Mouse (Mus musculus) E14TG2a.4 (cell line): Measurements from ENCODE around the gene Olfr196.
"Not testable (repeated sequence)": the region's sequence is repeated elsewhere in the genome, so short reads cannot be mapped to it uniquely, and the experiment has no call there.

ENCODE experiments used
- H3K27me3 ChIP-seq: 2 replicates; pipeline ENCODE4 v1.6.1; 2014; ENCODE audit warnings: low read length, control low read depth; ENCODE audit not compliant: insufficient read depth
- H3K36me3 ChIP-seq: 2 replicates; pipeline ENCODE4 v1.6.1; 2014; ENCODE audit warnings: low read length, control low read depth; ENCODE audit not compliant: insufficient read depth
- H3K4me1 ChIP-seq: replicated peaks from 2 replicates; pipeline ENCODE4 v1.6.1; 2014; ENCODE audit warnings: low read depth, low read length, control low read depth
- H3K4me3 ChIP-seq: replicated peaks from 2 replicates; pipeline ENCODE4 v1.5.1; 2014; ENCODE audit warnings: mild to moderate bottlenecking, low read length
- H3K9me3 ChIP-seq: 2 replicates; pipeline ENCODE4 v1.6.1; 2014; ENCODE audit warnings: low read length, control low read depth
- CTCF ChIP-seq: conservative IDR thresholded peaks from 2 replicates; pipeline ENCODE4 v1.5.1; 2014; ENCODE audit warnings: low read length
- NANOG ChIP-seq: IDR thresholded peaks from 2 replicates; pipeline ENCODE4 v1.6.1; 2014; ENCODE audit warnings: borderline replicate concordance, low read length, mixed read lengths
- POU5F1 ChIP-seq: IDR thresholded peaks from 2 replicates; pipeline ENCODE4 v1.6.1; 2014; ENCODE audit warnings: low read length, borderline replicate concordance

The Olfr196 gene

DNA sequence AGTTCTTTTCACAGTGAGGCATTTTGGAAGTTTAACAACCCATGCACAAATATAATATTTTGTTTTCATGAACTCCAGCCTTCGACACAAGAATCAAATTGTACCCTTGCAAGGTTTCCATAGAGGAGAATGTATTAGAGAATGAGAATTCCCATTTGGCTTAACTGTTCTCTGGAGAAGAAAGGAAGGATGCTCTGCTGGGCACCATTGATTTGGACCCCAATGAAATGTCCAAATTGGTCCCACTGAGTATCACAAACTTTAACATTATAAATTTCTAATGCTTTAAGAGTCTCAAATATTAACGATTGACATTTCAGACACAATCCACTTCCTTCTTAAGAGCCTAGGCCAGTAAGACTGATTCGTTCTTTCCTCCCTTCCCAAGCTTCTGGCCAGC is at the start of gene Olfr196:
TSS of gene Olfr196 (minus strand) at position 101 of the 400 bp plus-strand sequence.
- Histone ChIP-seq H3K36me3 (no peaks in the 10 kb centered on the region), H3K4me3 (no peak within 1 kb of the TSS), H3K4me1 (no peaks in the 10 kb centered on the region), H3K9me3 (no peaks in the 10 kb centered on the region), H3K27me3 (no peaks in the 10 kb centered on the region)
- TF ChIP-seq NANOG (no peak), CTCF (no peak), POU5F1 (no peak)

DNA sequence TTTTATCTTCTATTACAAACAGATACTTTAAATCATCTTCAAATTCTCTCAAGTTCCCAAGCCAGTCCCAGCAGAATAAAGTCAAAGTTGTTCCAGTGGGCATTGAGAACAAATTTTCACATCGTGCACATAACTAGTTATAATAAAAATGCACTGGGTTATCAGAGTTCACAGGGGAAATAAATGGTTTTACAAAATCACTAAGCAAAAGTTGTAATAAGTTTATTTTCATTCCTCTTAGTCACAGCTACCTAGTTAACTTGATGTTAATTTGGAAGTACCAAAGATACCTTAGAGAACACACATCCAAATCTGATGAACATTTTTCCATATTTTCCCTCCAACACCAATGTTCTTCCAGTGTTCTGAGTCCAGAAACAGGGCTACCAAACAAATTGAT is 49.4 kb upstream of the Olfr196 start, which contains the start of gene Olfr199:
TSS of gene Olfr199 (minus strand) at position 101 of the 400 bp plus-strand sequence.
- H3K4me1 ChIP-seq, H3K4me3 ChIP-seq, H3K27me3 ChIP-seq, H3K36me3 ChIP-seq: not testable (repeated sequence)
- peaks cover 18% of the 10 kb centered on the region for H3K9me3 ChIP-seq

DNA sequence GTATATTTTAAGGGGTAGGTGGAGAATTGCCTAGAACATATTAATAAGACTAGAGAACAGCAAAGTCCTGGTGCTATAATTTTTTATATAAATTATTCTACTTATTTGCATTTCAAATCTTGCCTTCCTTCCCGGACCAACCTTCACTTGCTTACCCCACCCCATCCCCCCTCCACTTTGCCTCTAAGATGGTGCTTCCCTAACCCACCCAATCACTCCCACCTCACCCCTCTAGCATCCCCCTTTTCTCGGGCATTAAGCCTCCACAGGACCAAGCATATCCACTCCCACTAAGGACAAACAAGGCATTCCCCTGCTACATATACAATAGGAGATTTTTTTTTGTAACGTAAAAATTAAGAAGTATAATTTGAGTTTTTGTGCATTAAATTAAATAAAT is 47.6 kb upstream of the Olfr196 start:
- peaks cover 17% of the 10 kb centered on the region for H3K9me3 ChIP-seq
- H3K4me1 ChIP-seq, H3K36me3 ChIP-seq, H3K27me3 ChIP-seq, H3K4me3 ChIP-seq: not testable (repeated sequence)

DNA sequence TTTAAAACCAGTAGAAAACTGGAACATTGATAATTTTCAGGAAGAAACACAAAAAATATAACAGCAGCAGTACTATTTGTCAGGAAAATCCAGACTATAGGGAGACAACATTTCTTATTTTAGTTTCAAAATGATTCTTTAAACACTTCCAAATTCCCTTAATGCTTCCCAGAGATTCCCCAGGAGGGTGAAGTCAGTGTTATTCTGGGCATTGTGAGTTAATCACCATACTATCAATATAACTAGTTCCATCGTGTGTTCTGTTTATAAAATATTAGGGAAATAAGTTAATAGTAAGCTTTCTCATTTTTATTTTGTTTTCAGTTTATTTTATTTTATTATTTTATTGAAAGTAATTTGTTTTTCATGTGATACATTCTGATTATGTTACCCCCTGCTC is 33.2 kb upstream of the Olfr196 start, which contains the start of gene Olfr198:
TSS of gene Olfr198 (minus strand) at position 101 of the 400 bp plus-strand sequence.
- not testable (repeated sequence) for H3K27me3 ChIP-seq, H3K4me1 ChIP-seq, H3K9me3 ChIP-seq, H3K36me3 ChIP-seq, H3K4me3 ChIP-seq

DNA sequence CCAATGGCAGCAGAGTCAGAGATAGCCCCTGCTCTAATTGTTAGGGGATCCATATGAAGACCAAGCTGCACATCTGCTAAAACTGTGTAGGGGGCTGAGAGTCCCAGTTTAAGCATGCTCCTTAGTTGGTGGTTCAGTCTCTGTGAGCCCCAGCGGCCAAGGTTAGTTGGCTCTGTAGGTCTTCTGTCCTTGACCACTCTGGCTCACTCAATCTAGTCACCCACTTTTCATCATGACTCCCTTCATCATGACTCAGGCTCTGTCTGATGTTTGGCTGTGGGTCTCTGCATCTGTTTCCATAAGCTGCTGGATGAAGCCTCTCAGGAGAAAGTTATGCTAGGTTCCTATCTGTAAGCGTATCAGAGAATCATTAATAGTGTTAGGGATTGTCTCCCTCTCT is 18.3 kb downstream of the Olfr196 start:
- no peaks in the 10 kb centered on the region for H3K9me3 ChIP-seq
- no peaks in the 10 kb centered on the region for H3K4me1 ChIP-seq
- no peak overlapping the region for H3K4me3 ChIP-seq
- no peaks in the 10 kb centered on the region for H3K36me3 ChIP-seq
- no peaks in the 10 kb centered on the region for H3K27me3 ChIP-seq
- no peak for TF ChIP-seq NANOG
- TF ChIP-seq POU5F1 = no peak
- no peak for TF ChIP-seq CTCF

DNA sequence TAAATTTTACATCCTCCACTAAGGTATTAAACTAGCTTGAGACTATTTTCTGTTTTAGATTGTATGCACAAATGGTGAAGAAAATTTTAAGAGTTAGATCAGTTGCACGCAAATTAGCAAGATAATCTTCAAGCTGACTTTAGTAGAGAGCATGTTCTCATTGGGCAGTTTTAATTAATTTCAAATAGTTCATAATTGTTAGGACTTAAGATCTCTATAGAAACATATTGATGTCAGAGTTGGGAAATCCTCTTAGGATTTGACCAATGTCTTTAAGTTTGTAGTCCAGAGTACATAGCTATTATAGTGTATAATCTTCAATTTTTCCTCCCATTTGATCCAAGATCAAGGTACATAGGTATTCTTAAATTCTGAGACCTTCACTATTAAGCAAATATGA is 23.5 kb downstream of the Olfr196 start, which contains the start of gene Olfr195:
TSS of gene Olfr195 (plus strand) at position 301 of the 400 bp plus-strand sequence.
- no peaks in the 10 kb centered on the region for H3K4me1 ChIP-seq
- H3K36me3 ChIP-seq = no peaks in the 10 kb centered on the region
- TF ChIP-seq CTCF (no peak), NANOG (no peak)
- H3K4me3 ChIP-seq = no peak within 1 kb of the TSS
- H3K9me3 ChIP-seq = peaks cover 19% of the 10 kb centered on the region
- no peaks in the 10 kb centered on the region for H3K27me3 ChIP-seq

DNA sequence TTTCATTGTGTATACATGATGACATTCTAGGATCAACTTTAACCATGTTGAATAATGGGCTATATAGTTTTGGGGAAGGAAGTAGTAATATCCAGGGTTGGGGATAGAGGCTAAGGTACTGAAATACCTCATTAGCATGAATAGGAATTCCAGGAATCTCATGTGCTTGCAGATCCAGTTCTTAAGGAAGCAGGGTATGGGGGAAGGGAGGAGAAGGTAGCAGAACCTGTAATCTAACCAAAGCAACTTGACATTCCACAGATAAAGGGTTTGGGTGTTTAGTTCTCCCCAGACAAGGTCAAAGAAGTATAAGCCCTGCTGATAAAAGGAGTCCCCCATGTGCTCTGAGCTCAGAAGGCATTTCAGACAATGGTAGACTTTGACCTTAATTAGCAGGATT is 29.1 kb downstream of the Olfr196 start:
- TF ChIP-seq CTCF (no peak), NANOG (no peak), POU5F1 (no peak)
- Histone ChIP-seq H3K27me3 (no peaks in the 10 kb centered on the region), H3K4me3 (no peak overlapping the region), H3K9me3 (peaks cover 19% of the 10 kb centered on the region), H3K4me1 (no peaks in the 10 kb centered on the region), H3K36me3 (no peaks in the 10 kb centered on the region)

DNA sequence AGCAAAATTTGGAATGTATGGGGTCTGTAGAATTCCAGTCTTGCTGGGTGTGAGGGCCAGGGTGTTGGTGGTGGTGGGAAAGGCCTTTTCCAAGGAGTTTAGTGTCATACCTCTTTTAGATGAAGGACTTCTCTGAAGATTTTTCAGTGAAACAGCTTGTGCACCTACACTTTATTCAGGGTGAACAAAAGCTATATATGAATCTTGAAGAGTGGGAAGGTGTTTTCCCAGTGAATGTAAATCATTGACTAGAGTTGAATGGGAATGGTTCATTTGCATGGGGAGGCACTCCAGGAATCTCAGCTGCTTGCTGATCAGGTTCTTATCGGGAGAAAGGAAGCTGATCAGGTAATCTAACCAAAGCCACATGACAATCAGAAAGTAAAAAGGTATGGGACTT is 39.5 kb downstream of the Olfr196 start:
- Histone ChIP-seq H3K4me3 (no peak overlapping the region), H3K36me3 (no peaks in the 10 kb centered on the region), H3K27me3 (no peaks in the 10 kb centered on the region), H3K4me1 (no peaks in the 10 kb centered on the region), H3K9me3 (no peaks in the 10 kb centered on the region)
- no peak for TF ChIP-seq POU5F1
- TF ChIP-seq CTCF = no peak
- TF ChIP-seq NANOG = no peak

DNA sequence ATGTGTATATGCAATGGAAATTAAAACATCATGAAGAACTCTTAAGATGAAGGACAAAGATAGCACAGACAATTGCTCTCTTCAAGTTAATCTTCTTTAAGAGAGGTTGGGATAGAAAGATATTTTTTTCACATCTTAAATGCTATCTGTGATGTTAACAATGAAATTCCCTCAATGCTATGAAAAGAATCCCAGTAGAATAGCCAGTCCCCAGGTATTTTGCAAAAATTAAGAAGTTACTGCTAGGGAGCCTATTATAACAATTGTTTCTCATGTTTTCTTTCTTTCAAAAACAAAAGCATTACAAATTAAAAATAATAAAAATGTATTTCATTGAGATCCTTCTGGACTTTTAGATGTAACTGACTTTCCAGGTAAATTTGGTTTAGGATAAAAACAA is 49.3 kb downstream of the Olfr196 start, which contains the start of gene Olfr194:
TSS of gene Olfr194 (minus strand) at position 101 of the 400 bp plus-strand sequence.
- H3K9me3 ChIP-seq = no peaks in the 10 kb centered on the region
- H3K4me1 ChIP-seq = no peaks in the 10 kb centered on the region
- no peaks in the 10 kb centered on the region for H3K36me3 ChIP-seq
- H3K27me3 ChIP-seq = no peaks in the 10 kb centered on the region
- TF ChIP-seq POU5F1 (no peak), NANOG (no peak), CTCF (no peak)
- H3K4me3 ChIP-seq = no peak within 1 kb of the TSS
